Mouse (Mus musculus) intestine, embryonic 14.5 days (tissue): ENCODE measurements at regions not wholly inside any gene's neighbourhood (a gene's known extent, or its start where the extent isn't known, plus 50 kb on each side); places are given as distances from the start of the nearest gene placed in this dataset.

Source experiments
- ATAC-seq: fragments of 200-750 bp; cut with Nextera tagmentation; replicated peaks from 2 replicates; pipeline ENCODE4 v1.8.0; 2017; ENCODE audit warnings: low read depth, moderate number of reproducible peaks, moderate TSS enrichment, moderate library complexity; ENCODE audit not compliant: low FRiP score, low TSS enrichment
- DNase-seq: peaks from one replicate; pipeline ENCODE4 v3.0.0-alpha.2; 2018; ENCODE audit warnings: low spot score
- H3K27ac ChIP-seq: fragments of 300-500 bp; sonication (generic); 2 replicates; pipeline ENCODE4 v1.5.1; 2014; ENCODE audit warnings: low read depth, mild to moderate bottlenecking, control low read depth
- H3K27me3 ChIP-seq: fragments of 300-500 bp; sonication (generic); replicated peaks from 2 replicates; pipeline ENCODE4 v1.6.1; 2014; ENCODE audit warnings: low read length, control low read depth; ENCODE audit not compliant: control insufficient read depth, insufficient read depth
- H3K36me3 ChIP-seq: fragments of 300-500 bp; sonication (generic); 2 replicates; pipeline ENCODE4 v1.6.1; 2014; ENCODE audit warnings: low read length, control low read depth; ENCODE audit not compliant: control insufficient read depth, insufficient read depth
- H3K4me1 ChIP-seq: fragments of 300-500 bp; sonication (generic); replicated peaks from 2 replicates; pipeline ENCODE4 v1.6.1; 2014; ENCODE audit warnings: low read length, control low read depth, mixed read lengths; ENCODE audit not compliant: control insufficient read depth, insufficient read depth
- H3K4me2 ChIP-seq: fragments of 300-500 bp; sonication (generic); 2 replicates; pipeline ENCODE4 v1.6.1; 2014; ENCODE audit warnings: low read length
- H3K4me3 ChIP-seq: fragments of 300-500 bp; sonication (generic); 2 replicates; pipeline ENCODE4 v1.5.1; 2014; ENCODE audit warnings: low read depth, low read length, control low read depth, mixed read lengths
- H3K9ac ChIP-seq: fragments of 300-500 bp; sonication (generic); 2 replicates; pipeline ENCODE4 v1.6.1; 2014; ENCODE audit warnings: mild to moderate bottlenecking, low read length
- H3K9me3 ChIP-seq: fragments of 300-500 bp; sonication (generic); 2 replicates; pipeline ENCODE4 v1.6.1; 2016; ENCODE audit warnings: low read length, control low read depth; ENCODE audit not compliant: control insufficient read depth
- WGBS: fragments of 180-500 bp; shearing (Covaris S2); extraction: QIAGEN DNeasy Blood & Tissue Kit; methylation state at CpG from one replicate; pipeline ENCODE4 v1.1.7; 2014; 5-methylcytosine and 5-hydroxymethylcytosine counted together

DNA sequence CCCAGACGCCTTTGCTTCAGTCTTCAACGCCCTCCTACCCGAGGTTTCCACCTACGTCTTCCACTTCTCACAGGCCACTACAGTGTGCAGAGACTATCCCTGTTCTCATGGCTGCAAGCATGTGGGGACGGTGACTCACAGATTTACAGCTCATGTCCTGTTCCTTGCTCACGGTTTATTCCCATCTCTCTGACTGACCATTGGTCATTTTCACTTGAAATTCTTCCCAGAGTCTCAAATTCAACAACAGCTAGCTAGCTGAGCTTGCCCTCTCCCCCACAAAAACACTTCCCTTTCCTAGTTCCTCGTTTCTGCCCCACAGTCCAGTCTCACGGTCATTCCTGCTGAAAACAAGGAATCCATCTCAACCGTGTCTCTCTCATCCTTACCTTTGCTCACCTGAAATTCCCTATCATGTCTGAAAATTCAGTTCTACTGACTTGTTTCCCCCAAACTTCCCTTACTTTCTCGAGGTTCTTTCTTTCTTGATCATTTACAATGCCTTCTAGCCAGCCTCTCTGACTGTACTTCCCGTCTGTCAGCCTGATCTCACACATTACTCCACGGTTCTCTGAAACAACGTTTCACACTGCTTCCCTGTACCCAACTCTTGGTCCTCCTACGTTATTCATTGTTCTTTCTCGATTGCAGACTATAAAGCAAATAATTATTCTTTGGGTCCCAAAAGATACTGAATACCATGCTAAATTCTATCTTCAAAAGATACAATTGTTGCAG, 163.5 kb upstream of the Prdm1 start:
- Histone ChIP-seq H3K4me2 (no peak overlapping the region), H3K4me3 (no peak overlapping the region), H3K9ac (no peak overlapping the region), H3K9me3 (no peaks in the 10 kb centered on the region), H3K4me1 (no peaks in the 10 kb centered on the region), H3K36me3 (no peaks in the 10 kb centered on the region), H3K27ac (no peak overlapping the region), H3K27me3 (no peaks in the 10 kb centered on the region)
- ATAC-seq (no peak), DNase-seq (no peak)
- WGBS: 68% methylated on average over 15 of the region's 15 CpGs

- Histone ChIP-seq H3K36me3 (no peaks in the 10 kb centered on the region), H3K9ac (no peak overlapping the region), H3K4me1 (no peaks in the 10 kb centered on the region), H3K9me3 (no peaks in the 10 kb centered on the region), H3K27ac (no peak overlapping the region), H3K27me3 (no peaks in the 10 kb centered on the region), H3K4me2 (no peak overlapping the region), H3K4me3 (no peak overlapping the region)
- no peak for ATAC-seq
- WGBS: 79% methylated on average over 3 of the region's 3 CpGs
- no peak for DNase-seq
Measured at GRCm38 (mm10) chr10:44688555-44688954, 160.3 kb upstream of the Prdm1 start.

- no peak overlapping the region for H3K27ac ChIP-seq
- H3K4me2 ChIP-seq: no peak overlapping the region
- no peak overlapping the region for H3K4me3 ChIP-seq
- no peak for DNase-seq
- H3K27me3 ChIP-seq: no peaks in the 10 kb centered on the region
- H3K36me3 ChIP-seq: no peaks in the 10 kb centered on the region
- 76% methylated on average over 4 of the region's 4 CpGs for WGBS
- H3K4me1 ChIP-seq: no peaks in the 10 kb centered on the region
- no peak for ATAC-seq
- H3K9me3 ChIP-seq: no peaks in the 10 kb centered on the region
- no peak overlapping the region for H3K9ac ChIP-seq
Measured at GRCm38 (mm10) chr10:44686055-44686454, 157.8 kb upstream of the Prdm1 start.

- H3K27ac ChIP-seq: no peak overlapping the region
- no peak overlapping the region for H3K4me3 ChIP-seq
- H3K9ac ChIP-seq: no peak overlapping the region
- no peaks in the 10 kb centered on the region for H3K27me3 ChIP-seq
- 54% methylated on average over 3 of the region's 3 CpGs for WGBS
- no peaks in the 10 kb centered on the region for H3K4me1 ChIP-seq
- no peaks in the 10 kb centered on the region for H3K9me3 ChIP-seq
- ATAC-seq (no peak), DNase-seq (no peak)
- no peaks in the 10 kb centered on the region for H3K36me3 ChIP-seq
- H3K4me2 ChIP-seq: no peak overlapping the region
Measured at GRCm38 (mm10) chr10:44685215-44685614, 156.9 kb upstream of the Prdm1 start.

- H3K4me3 ChIP-seq: no peak overlapping the region
- no peak overlapping the region for H3K27ac ChIP-seq
- no peak overlapping the region for H3K9ac ChIP-seq
- H3K9me3 ChIP-seq: no peaks in the 10 kb centered on the region
- H3K36me3 ChIP-seq: no peaks in the 10 kb centered on the region
- H3K4me2 ChIP-seq: no peak overlapping the region
- 84% methylated on average over 3 of the region's 3 CpGs for WGBS
- no peak for ATAC-seq
- no peak for DNase-seq
- H3K27me3 ChIP-seq: no peaks in the 10 kb centered on the region
- H3K4me1 ChIP-seq: no peaks in the 10 kb centered on the region
Measured at GRCm38 (mm10) chr10:44676506-44676905, 148.2 kb upstream of the Prdm1 start.

DNA sequence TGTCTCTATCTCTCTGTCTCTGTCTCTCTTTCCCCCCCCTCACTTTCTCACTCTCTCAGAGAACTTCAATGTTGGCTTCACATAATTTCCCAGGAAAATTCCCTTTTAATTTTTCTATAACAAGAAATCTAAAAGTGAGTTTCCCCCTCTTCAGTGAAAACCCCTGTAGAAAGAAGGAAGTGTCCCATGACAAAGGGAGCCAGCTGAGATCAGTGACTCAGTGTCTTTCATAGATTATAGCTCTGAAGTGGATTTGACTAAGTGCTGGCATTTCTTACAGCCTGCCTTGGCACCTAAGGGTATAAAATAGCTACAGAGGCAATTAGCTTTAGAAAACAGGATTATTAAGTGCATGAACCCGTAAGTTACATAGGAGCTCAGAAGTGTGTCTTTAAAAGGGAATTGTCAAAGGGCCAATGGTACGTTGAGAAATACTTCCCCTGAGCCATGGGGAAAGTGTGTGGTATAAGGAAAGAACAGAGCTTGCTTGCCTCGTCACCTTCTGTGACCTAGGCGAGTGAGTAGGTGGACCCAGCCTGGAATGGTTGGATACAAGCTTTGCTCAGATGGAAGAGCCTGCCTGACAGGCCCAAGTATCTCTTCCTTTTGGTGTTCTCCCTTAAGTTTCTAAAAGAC, 137.3 kb upstream of the Prdm1 start:
- no peak overlapping the region for H3K4me2 ChIP-seq
- H3K27me3 ChIP-seq: no peaks in the 10 kb centered on the region
- H3K36me3 ChIP-seq: no peaks in the 10 kb centered on the region
- H3K4me1 ChIP-seq: no peaks in the 10 kb centered on the region
- no peak overlapping the region for H3K4me3 ChIP-seq
- 83% methylated on average over 4 of the region's 4 CpGs for WGBS
- H3K9ac ChIP-seq: no peak overlapping the region
- no peak overlapping the region for H3K27ac ChIP-seq
- ATAC-seq (no peak), DNase-seq (no peak)
- no peaks in the 10 kb centered on the region for H3K9me3 ChIP-seq

DNA sequence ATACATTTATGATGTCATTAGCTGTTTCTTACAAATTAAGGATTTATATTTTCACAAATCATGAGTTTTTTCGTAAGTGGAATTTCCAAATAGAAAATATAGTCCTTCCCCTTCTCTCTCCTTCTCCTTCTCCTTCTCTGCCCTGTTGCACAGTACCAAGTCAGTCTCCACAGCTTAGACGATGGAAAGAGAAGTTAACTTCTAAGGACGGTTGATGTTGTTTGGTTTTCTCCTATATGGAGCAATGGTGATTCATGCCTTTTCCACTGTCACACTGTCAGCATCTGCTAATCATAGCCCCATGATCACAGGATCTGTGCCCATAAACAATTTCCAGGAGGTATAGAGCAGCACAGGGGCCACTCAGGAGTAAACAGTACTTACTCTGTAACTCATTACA, 131.2 kb upstream of the Prdm1 start:
- Histone ChIP-seq H3K9ac (no peak overlapping the region), H3K36me3 (no peaks in the 10 kb centered on the region), H3K9me3 (no peaks in the 10 kb centered on the region), H3K4me1 (no peaks in the 10 kb centered on the region), H3K27me3 (no peaks in the 10 kb centered on the region), H3K4me3 (no peak overlapping the region), H3K4me2 (no peak overlapping the region), H3K27ac (no peak overlapping the region)
- 77% methylated on average over 3 of the region's 3 CpGs for WGBS
- DNase-seq (no peak), ATAC-seq (no peak)

- DNase-seq: no peak
- 47% methylated on average over 5 of the region's 5 CpGs for WGBS
- Histone ChIP-seq H3K9ac (no peak overlapping the region), H3K4me3 (no peak overlapping the region), H3K4me1 (no peaks in the 10 kb centered on the region), H3K27ac (no peak overlapping the region), H3K9me3 (no peaks in the 10 kb centered on the region), H3K27me3 (no peaks in the 10 kb centered on the region), H3K4me2 (no peak overlapping the region), H3K36me3 (no peaks in the 10 kb centered on the region)
- ATAC-seq: no peak
Measured at GRCm38 (mm10) chr10:44653761-44654160, 125.5 kb upstream of the Prdm1 start.

GRCm38 (mm10) chr10:44647021-44647420, 118.7 kb upstream of the Prdm1 start:
- 16% methylated on average over 5 of the region's 5 CpGs for WGBS
- H3K4me2 ChIP-seq: no peak overlapping the region
- H3K9ac ChIP-seq: no peak overlapping the region
- ATAC-seq (no peak), DNase-seq (no peak)
- no peaks in the 10 kb centered on the region for H3K27me3 ChIP-seq
- H3K9me3 ChIP-seq: no peaks in the 10 kb centered on the region
- H3K4me1 ChIP-seq: 0 out of 2 replicates have a peak, but pooled peaks cover 2% of the 10 kb centered on the region
- H3K4me3 ChIP-seq: no peak overlapping the region
- H3K27ac ChIP-seq: no peak overlapping the region
- H3K36me3 ChIP-seq: no peaks in the 10 kb centered on the region
